Mouse (Mus musculus): ENCODE measurements at regions not wholly inside any gene's neighbourhood (a gene's known extent, or its start where the extent isn't known, plus 50 kb on each side); places are given as distances from the start of the nearest gene placed in this dataset.

- TF ChIP-seq CTCF (IDR thresholded peaks at IDR 0.05 in 2 of 3, conservative IDR thresholded peaks at IDR 0.05 in 1 of 3; ENCODE audit: control insufficient read depth in 1 of 3, insufficient read depth in 1 of 3, low read depth in 2 of 3, low read length in 3 of 3, poor library complexity in 1 of 3, severe bottlenecking in 1 of 3) (no peak), CHD1 (IDR thresholded peaks at IDR 0.05; ENCODE audit: low read depth, low read length) (no peak), MAX (IDR thresholded peaks at IDR 0.05; ENCODE audit: low read length) (no peak), GATA1 (IDR thresholded peaks at IDR 0.05; ENCODE audit: low read depth, low read length) (no peak), EP300 (IDR thresholded peaks at IDR 0.05; ENCODE audit: low read depth in 1 of 2, low read length in 2 of 2) (no peak), MYC (IDR thresholded peaks at IDR 0.05; ENCODE audit: low read depth, low read length) (no peak), TCF12 (IDR thresholded peaks at IDR 0.05; ENCODE audit: low read depth, low read length) (no peak), KAT2A (conservative IDR thresholded peaks at IDR 0.05; ENCODE audit: low read depth, low read length) (no peak), ELF1 (IDR thresholded peaks at IDR 0.05; ENCODE audit: low read depth, low read length) (no peak), RAD21 (IDR thresholded peaks at IDR 0.05; ENCODE audit: low read depth, low read length) (no peak)
Measured at GRCm38 (mm10) chr4:45587202-45587601, 54.9 kb upstream of the Shb start.
